Mouse (Mus musculus) stomach, embryonic 15.5 days (tissue): ENCODE data around the gene Gab3. TPM values are rescaled to one million over a fixed set of nuclear protein-coding genes. Genes with fewer than 3 reads are reported as not detected.
A peak's percentile ranks its signal among the peaks of the same experiment; 100 is the strongest.

ENCODE experiments used
- ATAC-seq: fragments of 200-750 bp; cut with Nextera tagmentation; 2 replicates; pipeline ENCODE4 v1.8.0; 2017; ENCODE audit warnings: low read depth, moderate number of reproducible peaks, moderate TSS enrichment; ENCODE audit not compliant: insufficient read depth, low FRiP score
- H3K27ac ChIP-seq: fragments of 300-500 bp; sonication (generic); 2 replicates; pipeline ENCODE4 v1.5.1; 2015; ENCODE audit warnings: mild to moderate bottlenecking, inconsistent platforms
- H3K27me3 ChIP-seq: fragments of 300-500 bp; sonication (generic); replicated peaks from 2 replicates; pipeline ENCODE4 v1.6.1; 2015; ENCODE audit warnings: inconsistent platforms
- H3K36me3 ChIP-seq: fragments of 300-500 bp; sonication (generic); 2 replicates; pipeline ENCODE4 v1.6.1; 2015; ENCODE audit warnings: inconsistent platforms
- H3K4me1 ChIP-seq: fragments of 300-500 bp; sonication (generic); 2 replicates; pipeline ENCODE4 v1.6.1; 2015; ENCODE audit warnings: inconsistent platforms
- H3K4me2 ChIP-seq: fragments of 300-500 bp; sonication (generic); 2 replicates; pipeline ENCODE4 v1.6.1; 2015; ENCODE audit warnings: mild to moderate bottlenecking, inconsistent platforms
- H3K4me3 ChIP-seq: fragments of 300-500 bp; sonication (generic); replicated peaks from 2 replicates; pipeline ENCODE4 v1.5.1; 2015; ENCODE audit warnings: inconsistent platforms
- H3K9ac ChIP-seq: fragments of 300-500 bp; sonication (generic); 2 replicates; pipeline ENCODE4 v1.6.1; 2015; ENCODE audit warnings: inconsistent platforms
- H3K9me3 ChIP-seq: fragments of 300-500 bp; sonication (generic); 2 replicates; pipeline ENCODE4 v1.6.1; 2016; ENCODE audit warnings: inconsistent platforms
- WGBS: fragments of 180-500 bp; shearing (Covaris S2); methylation state at CpG from one replicate; pipeline ENCODE4 v1.1.7; 2015; 5-methylcytosine and 5-hydroxymethylcytosine counted together
- polyA plus RNA-seq: library from polyadenylated mRNA; unstranded; fragments of >200 nt; fragmentation: Nextera tagmentation; extraction: Ambion mirVana; gene quantifications from 2 replicates; pipeline ENCODE4 v1.2.1, GENCODE M21; 2015

The Gab3 gene
- polyA plus RNA-seq = 2.7 and 3.0 TPM in 2 replicates

- H3K27me3 ChIP-seq = no peaks in the 10 kb centered on the region
- H3K9me3 ChIP-seq = no peaks in the 10 kb centered on the region
- no peak within 1 kb of the TSS; the same call in 1 of the 2 replicates for H3K27ac ChIP-seq
- H3K9ac ChIP-seq = no peak within 1 kb of the TSS
- peak; percentile 84 for ATAC-seq
- H3K36me3 ChIP-seq = no peaks in the 10 kb centered on the region
- no peaks in the 10 kb centered on the region for H3K4me1 ChIP-seq
- H3K4me3 ChIP-seq = peak within 1 kb of the TSS; percentile 50
- 13% methylated on average over 6 of the region's 17 CpGs for WGBS
- H3K4me2 ChIP-seq = peak within 1 kb of the TSS; percentile 62
Measured at GRCm38 (mm10) chrX:75084774-75085508, at the start of gene Gab3. Gene Gab3 (minus strand): TSS chrX:75085458.

- Histone ChIP-seq H3K9me3 (no peaks in the 10 kb centered on the region), H3K4me3 (peak within 1 kb of the TSS; percentile 54), H3K36me3 (no peaks in the 10 kb centered on the region), H3K4me1 (no peaks in the 10 kb centered on the region), H3K9ac (peak within 1 kb of the TSS; percentile 48; the same call in 1 of the 2 replicates), H3K4me2 (peak within 1 kb of the TSS; percentile 43), H3K27ac (peak within 1 kb of the TSS; percentile 59; the same call in 1 of the 2 replicates), H3K27me3 (no peaks in the 10 kb centered on the region)
- WGBS = 9% methylated on average over 36 of the region's 36 CpGs
- peak; percentile 98 for ATAC-seq
Measured at GRCm38 (mm10) chrX:75130467-75131160, 45.4 kb upstream of the Gab3 start, which contains the start of gene Mpp1. Gene Mpp1 (minus strand): TSS chrX:75131016.

- H3K27ac ChIP-seq = no peak overlapping the region
Measured at GRCm38 (mm10) chrX:75129474-75129873, 44.2 kb upstream of the Gab3 start.

GRCm38 (mm10) chrX:75128333-75128980 lies 43.2 kb upstream of the Gab3 start:
- Histone ChIP-seq H3K27me3 (no peaks in the 10 kb centered on the region), H3K4me1 (no peaks in the 10 kb centered on the region), H3K4me3 (no peak overlapping the region), H3K9ac (no peak overlapping the region), H3K36me3 (no peaks in the 10 kb centered on the region), H3K4me2 (peak overlapping the region; percentile 17; the same call in 1 of the 2 replicates), H3K27ac (no peak overlapping the region), H3K9me3 (no peaks in the 10 kb centered on the region)
- peak; percentile 38 for ATAC-seq

More at GRCm38 (mm10) chrX:75129474-75129873, 44.2 kb upstream of the Gab3 start:
- Histone ChIP-seq H3K4me2 (peak overlapping the region; percentile 43; the same call in 1 of the 2 replicates), H3K4me3 (no peak overlapping the region), H3K36me3 (no peaks in the 10 kb centered on the region), H3K9me3 (no peaks in the 10 kb centered on the region), H3K9ac (no peak overlapping the region), H3K4me1 (no peaks in the 10 kb centered on the region), H3K27me3 (no peaks in the 10 kb centered on the region)
- 62% methylated on average over 2 of the region's 2 CpGs for WGBS
- ATAC-seq = no peak

GRCm38 (mm10) chrX:75126893-75127292 lies 41.6 kb upstream of the Gab3 start:
- H3K36me3 ChIP-seq = no peaks in the 10 kb centered on the region
- no peak overlapping the region for H3K4me2 ChIP-seq
- ATAC-seq = no peak
- H3K4me1 ChIP-seq = no peaks in the 10 kb centered on the region
- H3K9ac ChIP-seq = no peak overlapping the region
- no peak overlapping the region for H3K4me3 ChIP-seq
- H3K9me3 ChIP-seq = no peaks in the 10 kb centered on the region
- no peak overlapping the region for H3K27ac ChIP-seq
- no peaks in the 10 kb centered on the region for H3K27me3 ChIP-seq

GRCm38 (mm10) chrX:75125606-75126005 lies 40.3 kb upstream of the Gab3 start:
- no peak overlapping the region for H3K27ac ChIP-seq
- 81% methylated on average over 3 of the region's 3 CpGs for WGBS
- H3K4me3 ChIP-seq = no peak overlapping the region
- H3K9ac ChIP-seq = no peak overlapping the region
- H3K4me1 ChIP-seq = no peaks in the 10 kb centered on the region
- H3K27me3 ChIP-seq = no peaks in the 10 kb centered on the region
- H3K9me3 ChIP-seq = no peaks in the 10 kb centered on the region
- no peaks in the 10 kb centered on the region for H3K36me3 ChIP-seq
- ATAC-seq = no peak
- H3K4me2 ChIP-seq = no peak overlapping the region

GRCm38 (mm10) chrX:75115550-75115949 lies 30.3 kb upstream of the Gab3 start:
- no peak overlapping the region for H3K9ac ChIP-seq
- H3K27me3 ChIP-seq = no peaks in the 10 kb centered on the region
- H3K4me2 ChIP-seq = no peak overlapping the region
- no peaks in the 10 kb centered on the region for H3K4me1 ChIP-seq
- H3K27ac ChIP-seq = no peak overlapping the region
- no peaks in the 10 kb centered on the region for H3K9me3 ChIP-seq
- H3K36me3 ChIP-seq = no peaks in the 10 kb centered on the region
- H3K4me3 ChIP-seq = no peak overlapping the region
- ATAC-seq = peak; percentile 66; the same call in 1 of the 2 replicates

- H3K27me3 ChIP-seq = no peaks in the 10 kb centered on the region
- no peaks in the 10 kb centered on the region for H3K9me3 ChIP-seq
- no peaks in the 10 kb centered on the region for H3K4me1 ChIP-seq
- H3K4me3 ChIP-seq = no peak overlapping the region
- WGBS = 87% methylated on average over 6 of the region's 6 CpGs
- no peak for ATAC-seq
- H3K36me3 ChIP-seq = no peaks in the 10 kb centered on the region; the same call in 1 of the 2 replicates
- no peak overlapping the region for H3K27ac ChIP-seq
- no peak overlapping the region for H3K9ac ChIP-seq
- H3K4me2 ChIP-seq = no peak overlapping the region
Measured at GRCm38 (mm10) chrX:75102293-75102692, 17.0 kb upstream of the Gab3 start.

- Histone ChIP-seq H3K27ac (no peak overlapping the region), H3K9ac (no peak overlapping the region), H3K27me3 (no peaks in the 10 kb centered on the region), H3K9me3 (no peaks in the 10 kb centered on the region), H3K36me3 (no peaks in the 10 kb centered on the region), H3K4me1 (no peaks in the 10 kb centered on the region), H3K4me2 (no peak overlapping the region), H3K4me3 (no peak overlapping the region)
- 88% methylated on average over 8 of the region's 8 CpGs for WGBS
- ATAC-seq = no peak
Measured at GRCm38 (mm10) chrX:75098799-75099198, 13.5 kb upstream of the Gab3 start.

GRCm38 (mm10) chrX:75096163-75096770 lies 11.0 kb upstream of the Gab3 start:
- H3K4me3 ChIP-seq = peak overlapping the region; percentile 56
- H3K4me2 ChIP-seq = peak overlapping the region; percentile 53
- peak overlapping the region; percentile 63 for H3K27ac ChIP-seq
- no peaks in the 10 kb centered on the region for H3K27me3 ChIP-seq
- ATAC-seq = no peak; the same call in 1 of the 2 replicates
- no peaks in the 10 kb centered on the region for H3K4me1 ChIP-seq
- peak overlapping the region; percentile 32 for H3K9ac ChIP-seq
- WGBS = 17% methylated on average over 23 of the region's 23 CpGs
- no peaks in the 10 kb centered on the region for H3K9me3 ChIP-seq
- no peaks in the 10 kb centered on the region for H3K36me3 ChIP-seq

GRCm38 (mm10) chrX:75095369-75096162 lies 10.3 kb upstream of the Gab3 start, which contains the start of gene Dkc1:
Gene Dkc1 (plus strand): TSS chrX:75095854.
- 17% methylated on average over 29 of the region's 29 CpGs for WGBS
- peak within 1 kb of the TSS; percentile 56 for H3K4me3 ChIP-seq

More at GRCm38 (mm10) chrX:75095369-75096162, 10.3 kb upstream of the Gab3 start, which contains the start of gene Dkc1:
- Histone ChIP-seq H3K4me2 (peak within 1 kb of the TSS; percentile 53), H3K27me3 (no peaks in the 10 kb centered on the region), H3K36me3 (no peaks in the 10 kb centered on the region), H3K9me3 (no peaks in the 10 kb centered on the region), H3K4me1 (no peaks in the 10 kb centered on the region), H3K27ac (peak within 1 kb of the TSS; percentile 63), H3K9ac (peak within 1 kb of the TSS; percentile 32)
- ATAC-seq = peak; percentile 100
